Mouse (Mus musculus): ENCODE data around the gene Nceh1.
"Not testable (repeated sequence)": the region's sequence is repeated elsewhere in the genome, so short reads cannot be mapped to it uniquely, and the experiment has no call there.

Gene Nceh1

GRCm38 (mm10) chr3:27283071-27283713, 100.4 kb downstream of the Nceh1 start:
- DNase-seq (ENCODE audit: low spot score) = peak; percentile 58

GRCm38 (mm10) chr3:27283796-27284195, 101.0 kb downstream of the Nceh1 start:
- DNase-seq (ENCODE audit: low spot score) = no peak

GRCm38 (mm10) chr3:27284227-27284626, 101.5 kb downstream of the Nceh1 start:
- DNase-seq (ENCODE audit: low spot score) = no peak

GRCm38 (mm10) chr3:27285072-27285471, 102.3 kb downstream of the Nceh1 start:
- DNase-seq (ENCODE audit: low spot score) = no peak

- no peak for DNase-seq (ENCODE audit: low spot score)
Measured at GRCm38 (mm10) chr3:27288301-27288700, 105.5 kb downstream of the Nceh1 start.

- DNase-seq (ENCODE audit: low spot score) = no peak
Measured at GRCm38 (mm10) chr3:27288909-27289308, 106.1 kb downstream of the Nceh1 start.

- DNase-seq (ENCODE audit: low spot score) = no peak
Measured at GRCm38 (mm10) chr3:27290285-27290684, 107.5 kb downstream of the Nceh1 start.

GRCm38 (mm10) chr3:27290945-27291344, 108.2 kb downstream of the Nceh1 start:
- DNase-seq (ENCODE audit: low spot score) = not testable (repeated sequence)

GRCm38 (mm10) chr3:27291411-27291810, 108.6 kb downstream of the Nceh1 start:
- not testable (repeated sequence) for DNase-seq (ENCODE audit: low spot score)

- no peak for DNase-seq (ENCODE audit: low spot score)
Measured at GRCm38 (mm10) chr3:27293645-27294385, 111.0 kb downstream of the Nceh1 start.

- no peak for DNase-seq (ENCODE audit: low spot score)
Measured at GRCm38 (mm10) chr3:27300451-27300850, 117.7 kb downstream of the Nceh1 start.

GRCm38 (mm10) chr3:27302339-27303022, 119.7 kb downstream of the Nceh1 start:
- DNase-seq (ENCODE audit: low spot score) = no peak

- DNase-seq (ENCODE audit: low spot score) = no peak
Measured at GRCm38 (mm10) chr3:27306815-27307214, 124.0 kb downstream of the Nceh1 start.

- no peak for DNase-seq (ENCODE audit: low spot score)
Measured at GRCm38 (mm10) chr3:27310973-27311372, 128.2 kb downstream of the Nceh1 start.

- DNase-seq (ENCODE audit: low spot score) = no peak
Measured at GRCm38 (mm10) chr3:27311475-27311874, 128.7 kb downstream of the Nceh1 start.

- no peak for DNase-seq (ENCODE audit: low spot score)
Measured at GRCm38 (mm10) chr3:27314506-27315164, 131.9 kb downstream of the Nceh1 start.

- peak; percentile 45 for DNase-seq (ENCODE audit: low spot score)
Measured at GRCm38 (mm10) chr3:27316559-27317287, 134.0 kb downstream of the Nceh1 start, which contains the start of gene Tnfsf10. TSS of gene Tnfsf10 (plus strand) at chr3:27317028.

GRCm38 (mm10) chr3:27317288-27318024, 134.7 kb downstream of the Nceh1 start:
- no peak for DNase-seq (ENCODE audit: low spot score)

- no peak for DNase-seq (ENCODE audit: low spot score)
Measured at GRCm38 (mm10) chr3:27319650-27320049, 136.9 kb downstream of the Nceh1 start.

GRCm38 (mm10) chr3:27320613-27321495, 138.1 kb downstream of the Nceh1 start:
- DNase-seq (ENCODE audit: low spot score) = no peak
